Mouse (Mus musculus) liver, embryonic 14.5 days (tissue): ENCODE measurements around the gene Lsm2. TPM values are rescaled to one million over a fixed set of nuclear protein-coding genes. Genes with fewer than 3 reads are reported as not detected.

Source experiments
- ATAC-seq: fragments of 200-750 bp; cut with Nextera tagmentation; 2 replicates; pipeline ENCODE4 v1.8.0; 2017; ENCODE audit warnings: moderate number of reproducible peaks, mild to moderate bottlenecking, moderate library complexity; ENCODE audit not compliant: insufficient read depth
- DNase-seq, 3 experiments: peaks; one replicate each; pipeline ENCODE4 v3.0.0-alpha.2; 2012 to 2013; ENCODE audit warnings: low read depth in 3 of 3, low spot score in 3 of 3
- H3K27ac ChIP-seq: fragments of 300-500 bp; sonication (generic); 2 replicates; pipeline ENCODE4 v1.5.1; 2014; ENCODE audit warnings: moderate library complexity, mild to moderate bottlenecking, control low read depth, inconsistent platforms
- H3K27me3 ChIP-seq: fragments of 300-500 bp; sonication (generic); 2 replicates; pipeline ENCODE4 v1.6.1; 2014; ENCODE audit warnings: mild to moderate bottlenecking, low read length, moderate library complexity; ENCODE audit not compliant: control insufficient read depth, insufficient read depth
- H3K36me3 ChIP-seq: fragments of 300-500 bp; sonication (generic); replicated peaks from 2 replicates; pipeline ENCODE4 v1.6.1; 2014; ENCODE audit warnings: low read depth; ENCODE audit not compliant: control insufficient read depth, insufficient read depth
- H3K4me1 ChIP-seq, 2 experiments: fragments of 200-500 bp in 1 of 2; fragments of 300-500 bp in 1 of 2; sonication (generic) in 1 of 2; replicated peaks; 2 replicates each; pipeline ENCODE4 v1.6.1; 2012 to 2014; ENCODE audit warnings: antibody characterized with exemption in 1 of 2, inconsistent platforms in 1 of 2, low read length in 1 of 2; ENCODE audit not compliant: control insufficient read depth in 2 of 2, insufficient read depth in 2 of 2
- H3K4me2 ChIP-seq: fragments of 300-500 bp; sonication (generic); 2 replicates; pipeline ENCODE4 v1.6.1; 2014; ENCODE audit warnings: low read depth, mild to moderate bottlenecking, control low read depth, moderate library complexity
- H3K4me3 ChIP-seq, 2 experiments: fragments of 200-500 bp in 1 of 2; fragments of 300-500 bp in 1 of 2; sonication (generic) in 1 of 2; 2 replicates each; pipeline ENCODE4 v1.5.1; 2012 to 2014; ENCODE audit warnings: low read depth in 2 of 2, low read length in 2 of 2, mild to moderate bottlenecking in 2 of 2, control low read depth in 1 of 2, inconsistent platforms in 1 of 2, moderate library complexity in 1 of 2; ENCODE audit not compliant: insufficient read depth in 1 of 2
- H3K9ac ChIP-seq: fragments of 300-500 bp; sonication (generic); replicated peaks from 2 replicates; pipeline ENCODE4 v1.6.1; 2014; ENCODE audit warnings: mild to moderate bottlenecking, control low read depth, moderate library complexity
- H3K9me3 ChIP-seq: fragments of 300-500 bp; sonication (generic); 2 replicates; pipeline ENCODE4 v1.6.1; 2016; ENCODE audit warnings: low read length, mixed read lengths; ENCODE audit not compliant: control insufficient read depth
- CTCF ChIP-seq: IDR thresholded peaks from 2 replicates; pipeline ENCODE4 v1.5.1; 2016; ENCODE audit warnings: antibody characterized with exemption, low read depth, control low read depth
- EP300 ChIP-seq: IDR thresholded peaks from 2 replicates; pipeline ENCODE4 v1.6.1; 2016; ENCODE audit warnings: antibody characterized with exemption, low read depth
- WGBS: fragments of 180-500 bp; shearing (Covaris S2); extraction: QIAGEN DNeasy Blood & Tissue Kit; methylation state at CpG from one replicate; pipeline ENCODE4 v1.1.7; 2014; ENCODE audit not compliant: insufficient replicate concordance; 5-methylcytosine and 5-hydroxymethylcytosine counted together
- polyA plus RNA-seq, 2 experiments: library from polyadenylated mRNA; depleted of rRNA in 1 of 2; stranded (reverse) in 1 of 2; unstranded in 1 of 2; fragments of >200 nt; fragmentation: Nextera tagmentation in 1 of 2; extraction: Ambion mirVana in 1 of 2; gene quantifications; 2 replicates each; pipeline versions ENCODE4 v1.2.1 to v1.2.3; 2012 to 2014

The Lsm2 gene
- polyA plus RNA-seq, 2 experiments: 121 to 122 TPM

DNA sequence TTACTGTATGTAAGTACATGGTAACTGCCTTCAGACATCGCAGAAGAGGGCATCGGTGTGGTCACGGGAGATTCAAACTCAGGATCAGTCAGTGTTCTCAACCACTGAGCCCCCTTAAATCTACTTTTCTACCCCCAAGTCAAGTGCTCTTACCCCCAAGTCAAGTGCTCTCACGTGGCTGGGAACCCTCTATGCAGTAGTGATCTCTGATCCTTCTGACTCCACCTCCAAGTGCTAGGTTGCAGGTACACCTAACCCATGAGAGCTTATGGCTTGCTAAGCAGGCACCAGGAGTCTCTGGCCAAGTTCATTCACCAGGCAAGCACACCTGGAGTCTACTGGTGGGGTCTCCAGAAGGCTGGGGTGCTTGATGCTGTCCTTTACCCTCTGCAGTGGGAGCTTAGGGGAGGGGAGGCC is 32.1 kb upstream of the Lsm2 start:
- TF ChIP-seq CTCF: no peak
- TF ChIP-seq EP300: no peak
- Histone ChIP-seq H3K9me3 (no peaks in the 10 kb centered on the region), H3K27me3 (no peaks in the 10 kb centered on the region), H3K9ac (0 out of 2 replicates have a peak overlapping the region, but pooled peaks have one; percentile 13), H3K4me1 (peaks cover 0 to 7% of the 10 kb centered on the region in 2 experiments), H3K4me2 (no peak overlapping the region), H3K4me3 (peak overlapping the region in 1 of 2 experiments; percentile 2; a peak in 1 of 4 replicates), H3K36me3 (peaks cover 20% of the 10 kb centered on the region), H3K27ac (peak overlapping the region; percentile 81; the same call in 1 of the 2 replicates)
- 16% methylated on average over 4 of the region's 4 CpGs for WGBS
- ATAC-seq: peak; percentile 47
- no peak for DNase-seq

DNA sequence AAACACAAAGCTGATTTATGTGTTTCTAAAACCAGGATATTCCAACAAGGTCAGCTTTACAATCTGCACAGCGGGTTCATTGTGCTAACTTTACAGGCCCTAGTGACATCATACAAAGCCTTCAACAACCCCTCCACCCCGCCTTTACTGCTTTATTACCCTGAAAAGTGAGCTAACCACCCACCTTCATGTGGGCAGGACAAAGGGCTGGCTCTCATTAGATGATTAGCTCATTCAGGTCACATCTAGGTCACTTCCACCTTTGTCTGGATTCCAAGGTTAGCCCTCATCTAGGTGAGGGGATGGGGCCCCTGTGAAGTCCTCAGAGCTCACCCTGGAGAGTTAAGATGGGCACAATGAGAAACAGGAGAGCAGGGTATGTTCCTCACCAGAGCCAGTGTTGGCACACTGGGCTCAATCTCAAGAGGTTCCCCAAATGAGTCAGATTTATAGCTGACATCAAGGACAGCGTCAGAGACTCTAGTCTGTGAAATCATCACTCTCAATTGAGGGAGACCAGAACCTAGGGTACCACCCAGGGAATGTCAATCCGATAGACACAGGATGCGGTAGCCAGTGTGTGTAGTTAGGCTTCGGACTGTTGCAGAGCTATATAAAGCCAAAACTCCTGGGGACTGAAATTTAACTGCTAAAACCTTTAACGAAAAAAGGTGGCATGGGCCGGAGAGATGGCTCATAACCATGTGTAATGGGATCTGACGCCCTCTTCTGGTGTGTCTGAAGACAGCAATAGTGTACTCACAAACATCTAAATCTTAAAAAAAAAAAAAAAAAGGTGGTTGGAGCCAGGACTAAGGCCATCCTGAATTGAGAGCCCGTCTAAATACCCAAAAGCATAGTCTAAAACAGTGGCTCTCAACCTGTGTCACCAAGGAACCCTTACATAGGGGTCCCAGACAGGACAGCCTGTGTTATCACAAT is 30.9 kb upstream of the Lsm2 start:
- peak overlapping the region; percentile 89 for H3K4me2 ChIP-seq
- peak overlapping the region; percentile 81 for H3K27ac ChIP-seq
- peaks cover 0 to 7% of the 10 kb centered on the region in 2 experiments for H3K4me1 ChIP-seq
- no peaks in the 10 kb centered on the region for H3K9me3 ChIP-seq
- H3K4me3 ChIP-seq: peak overlapping the region; percentile 67 to 96
- H3K36me3 ChIP-seq: peaks cover 20% of the 10 kb centered on the region
- ATAC-seq (no peak), DNase-seq (no peak)
- WGBS: 14% methylated on average over 10 of the region's 10 CpGs
- TF ChIP-seq CTCF (no peak), EP300 (no peak)
- peak overlapping the region; percentile 83 for H3K9ac ChIP-seq
- H3K27me3 ChIP-seq: no peaks in the 10 kb centered on the region

DNA sequence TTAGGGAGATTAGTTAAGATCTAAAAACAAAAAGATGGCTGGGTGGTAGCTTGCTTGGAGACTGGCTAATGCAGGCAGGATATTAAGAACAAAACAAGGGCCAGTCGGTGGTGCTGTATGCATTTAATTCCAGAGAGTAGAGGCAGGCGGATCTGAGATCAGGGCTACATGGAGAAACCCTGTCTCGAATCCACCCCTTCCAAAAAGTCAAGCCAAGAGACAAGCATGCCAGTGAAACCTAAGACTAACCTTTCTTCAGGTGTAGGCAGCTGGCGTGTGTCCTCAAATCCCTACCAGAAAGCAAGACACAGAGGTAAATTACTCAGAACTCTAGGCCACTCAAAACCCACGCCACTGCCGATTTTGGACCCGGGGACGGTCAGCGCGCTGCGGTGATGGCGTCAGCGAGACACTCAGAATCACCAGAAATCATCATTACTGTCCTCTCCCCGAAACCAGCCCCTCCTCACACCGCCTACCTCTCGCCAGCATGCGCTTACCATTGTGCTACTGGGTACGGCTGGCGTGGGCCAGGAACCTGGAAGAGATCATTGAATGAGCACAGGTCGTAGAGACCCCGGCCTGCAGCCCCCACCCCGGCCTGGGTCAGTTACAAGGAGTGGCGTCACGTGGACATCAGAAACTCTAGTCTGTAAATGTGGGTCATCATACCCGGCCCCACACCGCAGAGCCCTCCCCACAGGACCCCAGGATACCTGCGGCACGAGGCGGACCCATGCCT is 29.9 kb upstream of the Lsm2 start:
- peaks cover under 1% of the 10 kb centered on the region for H3K27me3 ChIP-seq
- peaks cover 0 to 7% of the 10 kb centered on the region in 2 experiments for H3K4me1 ChIP-seq
- DNase-seq: no peak
- WGBS: under 1% methylated on average over 29 of the region's 29 CpGs
- H3K36me3 ChIP-seq: peaks cover 20% of the 10 kb centered on the region
- ATAC-seq: peak; percentile 6; the same call in 1 of the 2 replicates
- no peak for TF ChIP-seq EP300
- TF ChIP-seq CTCF: no peak
- H3K9ac ChIP-seq: peak overlapping the region; percentile 83
- peak overlapping the region; percentile 89 for H3K4me2 ChIP-seq
- no peaks in the 10 kb centered on the region for H3K9me3 ChIP-seq
- peak overlapping the region; percentile 67 to 96 for H3K4me3 ChIP-seq
- H3K27ac ChIP-seq: peak overlapping the region; percentile 81

DNA sequence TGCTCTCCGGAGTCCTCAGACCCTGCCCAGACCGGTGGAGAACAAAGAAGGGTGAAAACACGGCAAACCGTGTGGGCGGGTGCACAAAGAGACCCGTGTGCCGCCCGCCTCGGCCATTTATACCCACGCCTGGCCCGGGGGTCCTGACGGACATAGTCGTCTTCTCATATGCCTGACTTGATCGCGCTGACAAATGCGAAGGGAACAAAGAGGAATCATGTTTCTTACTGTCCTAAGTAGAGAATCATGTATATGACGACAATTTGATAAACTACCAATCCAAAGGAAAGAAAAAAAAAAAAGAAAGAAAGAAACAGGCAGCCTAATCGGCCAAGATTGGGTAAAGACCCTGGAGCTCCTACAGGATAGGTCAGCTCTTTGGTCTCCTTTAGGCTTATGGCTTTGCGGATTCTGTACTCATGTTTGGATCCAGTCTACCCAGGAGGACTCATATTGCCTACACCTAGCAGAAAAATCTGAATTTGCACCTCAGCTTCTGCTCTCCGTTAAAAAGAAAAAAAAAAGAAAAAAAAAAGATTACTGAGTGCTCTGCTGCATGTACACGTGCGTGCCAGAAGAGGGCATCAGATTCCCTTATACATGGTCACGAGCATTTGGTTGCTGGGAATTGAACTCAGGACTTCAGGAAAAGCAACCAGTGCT is 29.2 kb upstream of the Lsm2 start:
- peak overlapping the region; percentile 83 for H3K9ac ChIP-seq
- H3K4me2 ChIP-seq: peak overlapping the region; percentile 89
- H3K27me3 ChIP-seq: peaks cover 5% of the 10 kb centered on the region
- WGBS: under 1% methylated on average over 23 of the region's 23 CpGs
- ATAC-seq: peak; percentile 75
- H3K36me3 ChIP-seq: peaks cover 20% of the 10 kb centered on the region
- H3K9me3 ChIP-seq: no peaks in the 10 kb centered on the region
- DNase-seq: no peak
- TF ChIP-seq EP300: peak; percentile 63
- peak; percentile 78 for TF ChIP-seq CTCF
- peaks cover 0 to 7% of the 10 kb centered on the region in 2 experiments for H3K4me1 ChIP-seq
- H3K27ac ChIP-seq: peak overlapping the region; percentile 81
- peak overlapping the region; percentile 67 to 96 for H3K4me3 ChIP-seq
